ENCODE assay signal across 8 mouse cellular contexts in genomic region chr7:24441785-24442184, GRCm38 (mm10). TPM values are rescaled to one million over a fixed set of nuclear protein-coding genes. Genes with fewer than 3 reads are reported as not detected.
DNase-seq lines count a peak whose midpoint lies in the region; ATAC-seq and TF ChIP-seq lines count a peak whose summit lies in the region.

No protein-coding gene starts in this region.

- no peak overlapping the region for H3K27ac ChIP-seq in intestine, embryonic 14.5 days (ENCODE audit: low read depth)
- no peak overlapping the region for H3K27ac ChIP-seq in liver, embryonic 14.5 days
- H3K27ac ChIP-seq in hindbrain, embryonic 12.5 days = no peak overlapping the region

- H3K4me3 ChIP-seq in intestine, embryonic 14.5 days (ENCODE audit: low read depth, low read length) = no peak overlapping the region
- H3K4me3 ChIP-seq in liver, embryonic 14.5 days (ENCODE audit: insufficient read depth in 1 of 2, low read depth in 2 of 2, low read length in 2 of 2) = no peak overlapping the region
- no peak overlapping the region for H3K4me3 ChIP-seq in hindbrain, embryonic 12.5 days

- no peak overlapping the region for H3K4me2 ChIP-seq in intestine, embryonic 14.5 days (ENCODE audit: low read length)
- no peak overlapping the region for H3K4me2 ChIP-seq in liver, embryonic 14.5 days (ENCODE audit: low read depth)
- H3K4me2 ChIP-seq in hindbrain, embryonic 12.5 days (replicated peaks) = no peak overlapping the region

- TF ChIP-seq EP300 in liver, embryonic 14.5 days (IDR thresholded peaks at IDR 0.05; ENCODE audit: low read depth) = no peak

- no peak overlapping the region for H3K9ac ChIP-seq in intestine, embryonic 14.5 days (ENCODE audit: low read length)
- no peak overlapping the region for H3K9ac ChIP-seq in liver, embryonic 14.5 days (replicated peaks)
- H3K9ac ChIP-seq in hindbrain, embryonic 12.5 days = no peak overlapping the region

- ATAC-seq in activated CD4-positive, CD25-positive, alpha-beta regulatory T cell, adult 4 months = peak; percentile 93
- peak; percentile 78 for ATAC-seq in intestine, embryonic 14.5 days (replicated peaks; ENCODE audit: low FRiP score, low TSS enrichment, low read depth)
- peak; percentile 60; the same call in 1 of the 2 replicates for ATAC-seq in liver, embryonic 14.5 days (ENCODE audit: insufficient read depth)
- no peak for ATAC-seq in hindbrain, embryonic 12.5 days (ENCODE audit: low FRiP score)

- WGBS in intestine, embryonic 14.5 days = 6% methylated on average over 1 of the region's 1 CpGs
- whole genome bisulfite sequencing in liver, embryonic 14.5 days (ENCODE audit: insufficient replicate concordance) = 0% methylated on average over 1 of the region's 1 CpGs
- WGBS in hindbrain, embryonic 12.5 days = 0% methylated on average over 1 of the region's 1 CpGs

- no peaks in the 10 kb centered on the region for H3K4me1 ChIP-seq in intestine, embryonic 14.5 days (replicated peaks; ENCODE audit: control insufficient read depth, insufficient read depth, low read length)
- H3K4me1 ChIP-seq in liver, embryonic 14.5 days (replicated peaks; ENCODE audit: control insufficient read depth in 2 of 2, insufficient read depth in 2 of 2, low read length in 1 of 2) = no peaks in the 10 kb centered on the region
- H3K4me1 ChIP-seq in hindbrain, embryonic 12.5 days = no peaks in the 10 kb centered on the region

- peak; percentile 59 for DNase-seq in ovary, postnatal 36 days (ENCODE audit: low spot score)
- DNase-seq in ovary, adult 18-20 months (ENCODE audit: low spot score) = no peak
- DNase-seq in embryo, embryonic 11 days = peak; percentile 76
- peak; percentile 73 for DNase-seq in intestine, embryonic 14.5 days (ENCODE audit: low spot score)
- peak; percentile 45 to 59 (median 47) for DNase-seq in liver, embryonic 14.5 days (ENCODE audit: low read depth in 3 of 3, low spot score in 3 of 3)
- DNase-seq in skeletal muscle tissue, adult 2 months (ENCODE audit: low read depth, low spot score) = peak; percentile 53

- H3K36me3 ChIP-seq in intestine, embryonic 14.5 days (ENCODE audit: control insufficient read depth, insufficient read depth, low read length) = no peaks in the 10 kb centered on the region
- H3K36me3 ChIP-seq in liver, embryonic 14.5 days (replicated peaks; ENCODE audit: control insufficient read depth, insufficient read depth, low read depth) = no peaks in the 10 kb centered on the region
- no peaks in the 10 kb centered on the region for H3K36me3 ChIP-seq in hindbrain, embryonic 12.5 days

- peak; percentile 98 for TF ChIP-seq CTCF in liver, embryonic 14.5 days (IDR thresholded peaks at IDR 0.05; ENCODE audit: low read depth)

- H3K9me3 ChIP-seq in intestine, embryonic 14.5 days (ENCODE audit: control insufficient read depth, low read length) = no peaks in the 10 kb centered on the region
- H3K9me3 ChIP-seq in liver, embryonic 14.5 days (ENCODE audit: control insufficient read depth, low read length) = no peaks in the 10 kb centered on the region
- no peaks in the 10 kb centered on the region for H3K9me3 ChIP-seq in hindbrain, embryonic 12.5 days (replicated peaks)

- H3K27me3 ChIP-seq in intestine, embryonic 14.5 days (replicated peaks; ENCODE audit: control insufficient read depth, insufficient read depth, low read length) = no peaks in the 10 kb centered on the region
- H3K27me3 ChIP-seq in liver, embryonic 14.5 days (ENCODE audit: control insufficient read depth, insufficient read depth, low read length) = no peaks in the 10 kb centered on the region
- H3K27me3 ChIP-seq in hindbrain, embryonic 12.5 days = no peaks in the 10 kb centered on the region

RNA-seq across cellular contexts. Expression of gene Irgc1, which starts 10.3 kb away (rescaled TPM):
- polyA plus RNA-seq in activated CD4-positive, CD25-positive, alpha-beta regulatory T cell, adult 4 months (2017; shearing (Covaris generic)) = not detected
- not detected in 2 replicates for polyA plus RNA-seq in intestine, embryonic 14.5 days (2014; fragmentation: Nextera tagmentation; extraction: Ambion mirVana)
- polyA plus RNA-seq in liver, embryonic 14.5 days (2012; rRNA removed) = not detected in 2 replicates
- not detected in 2 replicates for polyA plus RNA-seq in liver, embryonic 14.5 days (2014; fragmentation: Nextera tagmentation; extraction: Ambion mirVana)
- polyA plus RNA-seq in hindbrain, embryonic 12.5 days (2016; fragmentation: Nextera tagmentation; extraction: Ambion mirVana) = not detected in 2 replicates

RNA-seq across cellular contexts. Expression of gene Plaur, which starts 20.5 kb away (rescaled TPM):
- 1 to 10 TPM; 1.1 to 1.5 TPM for polyA plus RNA-seq in activated CD4-positive, CD25-positive, alpha-beta regulatory T cell, adult 4 months (2017; shearing (Covaris generic))
- polyA plus RNA-seq in intestine, embryonic 14.5 days (2014; fragmentation: Nextera tagmentation; extraction: Ambion mirVana) = 10.0 and 10.7 TPM in 2 replicates
- polyA plus RNA-seq in liver, embryonic 14.5 days (2012; rRNA removed) = 1.7 and 2.1 TPM in 2 replicates
- 2.7 and 3.5 TPM in 2 replicates for polyA plus RNA-seq in liver, embryonic 14.5 days (2014; fragmentation: Nextera tagmentation; extraction: Ambion mirVana)
- polyA plus RNA-seq in hindbrain, embryonic 12.5 days (2016; fragmentation: Nextera tagmentation; extraction: Ambion mirVana) = 0.59 and 0.95 TPM in 2 replicates

RNA-seq across cellular contexts. Expression of gene Cadm4, which starts 40.0 kb away (rescaled TPM):
- polyA plus RNA-seq in activated CD4-positive, CD25-positive, alpha-beta regulatory T cell, adult 4 months (2017; shearing (Covaris generic)) = not detected
- 0.64 and 1.7 TPM in 2 replicates for polyA plus RNA-seq in intestine, embryonic 14.5 days (2014; fragmentation: Nextera tagmentation; extraction: Ambion mirVana)
- 0.43 and 0.48 TPM in 2 replicates for polyA plus RNA-seq in liver, embryonic 14.5 days (2012; rRNA removed)
- 0.05 TPM in 1 of 2 replicates, not detected in the other for polyA plus RNA-seq in liver, embryonic 14.5 days (2014; fragmentation: Nextera tagmentation; extraction: Ambion mirVana)
- polyA plus RNA-seq in hindbrain, embryonic 12.5 days (2016; fragmentation: Nextera tagmentation; extraction: Ambion mirVana) = 41.3 and 42.3 TPM in 2 replicates

RNA-seq across cellular contexts. Expression of gene Smg9, which starts 42.4 kb away (rescaled TPM):
- 10 to 100 TPM; 24.1 to 31.0 TPM for polyA plus RNA-seq in activated CD4-positive, CD25-positive, alpha-beta regulatory T cell, adult 4 months (2017; shearing (Covaris generic))
- polyA plus RNA-seq in intestine, embryonic 14.5 days (2014; fragmentation: Nextera tagmentation; extraction: Ambion mirVana) = 24.0 and 24.5 TPM in 2 replicates
- polyA plus RNA-seq in liver, embryonic 14.5 days (2012; rRNA removed) = 20.6 and 22.2 TPM in 2 replicates
- 11.2 and 11.8 TPM in 2 replicates for polyA plus RNA-seq in liver, embryonic 14.5 days (2014; fragmentation: Nextera tagmentation; extraction: Ambion mirVana)
- polyA plus RNA-seq in hindbrain, embryonic 12.5 days (2016; fragmentation: Nextera tagmentation; extraction: Ambion mirVana) = 28.9 and 29.5 TPM in 2 replicates

Comparison
In these comparisons a context has a peak if more than half of its experiments do, and no peak if none do; other contexts are left out.
1. RNA of gene Cadm4, which starts 40.0 kb away (polyA plus RNA-seq): 41.3 to 42.3 TPM in hindbrain, embryonic 12.5 days; 0.64 to 1.7 TPM in intestine, embryonic 14.5 days, 0.05 to 0.48 TPM in liver, embryonic 14.5 days and not detected in activated CD4-positive, CD25-positive, alpha-beta regulatory T cell, adult 4 months; every median in the first group is over 10 times any median in the second.